Mouse (Mus musculus) hindbrain, postnatal 0 days (tissue): ENCODE data around the gene Tmem37. TPM values are rescaled to one million over a fixed set of nuclear protein-coding genes. Genes with fewer than 3 reads are reported as not detected.

Experiments used
- ATAC-seq: fragments of 200-750 bp; cut with Nextera tagmentation; 2 replicates; pipeline ENCODE4 v1.8.0; 2017; ENCODE audit warnings: mild to moderate bottlenecking, moderate TSS enrichment, moderate library complexity
- DNase-seq: peaks from one replicate; pipeline ENCODE4 v3.0.0-alpha.2; 2015; ENCODE audit warnings: low spot score
- H3K27ac ChIP-seq: fragments of 300-500 bp; sonication (generic); 2 replicates; pipeline ENCODE4 v1.5.1; 2014; ENCODE audit warnings: mild to moderate bottlenecking
- H3K27me3 ChIP-seq: fragments of 300-500 bp; sonication (generic); 2 replicates; pipeline ENCODE4 v1.6.1; 2014; ENCODE audit warnings: low read length, mixed read lengths; ENCODE audit not compliant: insufficient read depth
- H3K36me3 ChIP-seq: fragments of 300-500 bp; sonication (generic); 2 replicates; pipeline ENCODE4 v1.6.1; 2014; ENCODE audit warnings: low read length, mixed read lengths; ENCODE audit not compliant: insufficient read depth
- H3K4me1 ChIP-seq: fragments of 300-500 bp; sonication (generic); 2 replicates; pipeline ENCODE4 v1.6.1; 2014; ENCODE audit warnings: antibody characterized with exemption, low read length, mixed read lengths; ENCODE audit not compliant: insufficient read depth
- H3K4me2 ChIP-seq: fragments of 300-500 bp; sonication (generic); 2 replicates; pipeline ENCODE4 v1.6.1; 2014; ENCODE audit warnings: low read depth, mild to moderate bottlenecking, low read length, moderate library complexity, mixed read lengths
- H3K4me3 ChIP-seq: fragments of 300-500 bp; sonication (generic); 2 replicates; pipeline ENCODE4 v1.5.1; 2014; ENCODE audit warnings: low read length
- H3K9ac ChIP-seq: fragments of 300-500 bp; sonication (generic); replicated peaks from 2 replicates; pipeline ENCODE4 v1.6.1; 2014; ENCODE audit warnings: mild to moderate bottlenecking, low read length, moderate library complexity, mixed read lengths
- H3K9me3 ChIP-seq: fragments of 300-500 bp; sonication (generic); 2 replicates; pipeline ENCODE4 v1.6.1; 2016; ENCODE audit warnings: low read length, mixed read lengths
- CTCF ChIP-seq: IDR thresholded peaks from 2 replicates; pipeline ENCODE4 v1.5.1; 2016; ENCODE audit warnings: antibody characterized with exemption, control low read depth, low read depth
- WGBS: fragments of 180-500 bp; shearing (Covaris S2); extraction: QIAGEN DNeasy Blood & Tissue Kit; methylation state at CpG from one replicate; pipeline ENCODE4 v1.1.7; 2014; 5-methylcytosine and 5-hydroxymethylcytosine counted together
- polyA plus RNA-seq: library from polyadenylated mRNA; unstranded; fragments of >200 nt; fragmentation: Nextera tagmentation; extraction: Ambion mirVana; gene quantifications from 2 replicates; pipeline ENCODE4 v1.2.1, GENCODE M21; 2015
- total RNA-seq: library from RNA; depleted of rRNA; stranded (reverse); fragments of >200 nt; gene quantifications from 2 replicates; pipeline ENCODE4 v1.2.3, GENCODE M21; 2014

Gene Tmem37
- total and polyA plus RNA-seq, 2 experiments from 2014 or later: 2.9 to 9.1 TPM

DNA sequence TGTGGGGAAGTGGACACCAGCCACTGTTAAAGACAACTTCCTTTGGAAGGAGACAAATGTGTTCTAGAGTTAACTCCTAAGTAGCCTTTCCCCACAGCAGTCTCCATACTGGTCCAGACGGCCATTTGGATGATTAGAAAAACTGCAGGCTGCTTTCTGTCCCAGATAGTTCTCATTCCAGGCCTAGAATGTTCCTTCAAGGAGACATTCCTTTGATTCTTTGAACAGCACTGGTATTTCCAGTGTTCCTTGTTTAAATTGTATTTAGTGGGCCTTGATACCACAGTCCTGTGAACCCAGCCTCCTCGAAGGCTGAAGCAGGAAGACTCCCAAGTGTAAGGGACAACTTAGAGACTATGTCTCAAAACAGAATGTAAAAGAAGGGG is 40.4 kb downstream of the Tmem37 start:
- no peak for ATAC-seq

DNA sequence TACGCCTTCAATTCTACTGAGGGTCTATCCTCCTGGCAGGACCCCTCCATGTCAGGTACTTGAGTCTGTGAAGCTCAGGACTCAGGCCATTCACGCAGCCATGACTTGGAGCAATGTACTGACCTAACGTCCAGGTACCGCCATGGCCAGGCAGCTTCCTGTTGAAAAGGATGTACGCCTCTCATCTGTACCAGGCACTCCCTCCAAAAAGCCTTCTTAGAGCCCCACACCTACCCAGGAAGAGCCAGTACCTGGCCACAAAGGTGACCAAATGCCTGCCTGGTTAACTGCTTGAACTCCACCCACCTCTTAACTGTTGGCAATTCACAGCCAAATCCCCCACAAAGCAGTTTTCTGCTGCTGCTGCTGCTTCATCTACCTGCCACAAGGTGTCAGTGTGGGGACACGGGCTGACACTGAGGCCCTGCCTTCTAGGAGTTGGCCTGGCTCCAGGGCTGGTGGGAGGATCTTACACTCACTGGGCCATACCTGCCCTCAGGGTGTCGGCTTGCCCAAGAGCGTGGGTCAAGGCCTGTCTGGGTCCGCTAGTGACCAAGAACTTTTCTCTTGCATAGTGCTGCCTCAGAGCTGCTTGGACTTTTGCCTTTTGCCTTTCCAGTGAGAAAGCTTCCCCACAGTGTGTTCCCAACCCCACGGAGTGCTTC is 40.9 kb downstream of the Tmem37 start:
- WGBS: 44% methylated on average over 10 of the region's 10 CpGs
- DNase-seq (peak; percentile 89), ATAC-seq (peak; percentile 71)
- Histone ChIP-seq H3K27me3 (no peaks in the 10 kb centered on the region), H3K4me3 (no peak overlapping the region), H3K36me3 (no peaks in the 10 kb centered on the region), H3K9ac (no peak overlapping the region), H3K9me3 (no peaks in the 10 kb centered on the region), H3K27ac (no peak overlapping the region), H3K4me1 (no peaks in the 10 kb centered on the region), H3K4me2 (no peak overlapping the region)
- TF ChIP-seq CTCF: peak; percentile 97

More for the DNA sequence above, 40.4 kb downstream of the Tmem37 start:
- H3K4me2 ChIP-seq: no peak overlapping the region
- no peaks in the 10 kb centered on the region for H3K4me1 ChIP-seq
- H3K9me3 ChIP-seq: no peaks in the 10 kb centered on the region
- no peak for DNase-seq
- H3K36me3 ChIP-seq: no peaks in the 10 kb centered on the region
- no peak for TF ChIP-seq CTCF
- H3K4me3 ChIP-seq: no peak overlapping the region
- 79% methylated on average over 2 of the region's 2 CpGs for WGBS
- H3K9ac ChIP-seq: no peak overlapping the region
- no peak overlapping the region for H3K27ac ChIP-seq
- no peaks in the 10 kb centered on the region for H3K27me3 ChIP-seq

- Histone ChIP-seq H3K9me3 (no peaks in the 10 kb centered on the region), H3K4me1 (no peaks in the 10 kb centered on the region), H3K27me3 (no peaks in the 10 kb centered on the region), H3K4me2 (no peak overlapping the region), H3K4me3 (no peak overlapping the region), H3K27ac (no peak overlapping the region), H3K36me3 (no peaks in the 10 kb centered on the region), H3K9ac (no peak overlapping the region)
- DNase-seq (peak; percentile 19), ATAC-seq (peak; percentile 28; the same call in 1 of the 2 replicates)
- no peak for TF ChIP-seq CTCF
- WGBS: 72% methylated on average over 3 of the region's 3 CpGs
These were observed 43.4 kb downstream of the Tmem37 start for GRCm38 (mm10) chr1:120030474-120030873.

DNA sequence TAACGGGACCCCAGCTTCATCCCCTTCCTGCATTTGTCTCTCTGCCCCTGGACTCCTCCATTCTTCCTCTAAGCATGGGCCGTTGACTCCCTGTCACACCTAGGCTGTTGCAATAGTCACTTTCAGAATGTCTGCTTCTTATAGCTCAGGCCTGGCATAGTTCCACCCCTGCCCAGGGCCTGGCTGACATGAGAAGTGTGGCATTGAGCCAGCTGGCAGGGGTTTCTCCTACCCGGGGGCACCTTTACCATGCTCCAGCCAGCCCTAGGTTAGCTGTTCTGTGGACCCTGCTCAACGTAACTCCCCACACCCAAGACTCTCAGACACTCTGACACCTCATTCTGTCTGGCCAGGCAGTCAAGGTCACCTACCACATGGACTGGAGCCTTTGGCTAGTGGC is 46.2 kb downstream of the Tmem37 start:
- 41% methylated on average over 4 of the region's 4 CpGs for WGBS
- Histone ChIP-seq H3K9ac (no peak overlapping the region), H3K4me3 (no peak overlapping the region), H3K27me3 (no peaks in the 10 kb centered on the region), H3K27ac (no peak overlapping the region), H3K36me3 (no peaks in the 10 kb centered on the region), H3K4me1 (no peaks in the 10 kb centered on the region), H3K9me3 (no peaks in the 10 kb centered on the region), H3K4me2 (no peak overlapping the region)
- ATAC-seq (peak; percentile 34; the same call in 1 of the 2 replicates), DNase-seq (peak; percentile 37)
- TF ChIP-seq CTCF: no peak

DNA sequence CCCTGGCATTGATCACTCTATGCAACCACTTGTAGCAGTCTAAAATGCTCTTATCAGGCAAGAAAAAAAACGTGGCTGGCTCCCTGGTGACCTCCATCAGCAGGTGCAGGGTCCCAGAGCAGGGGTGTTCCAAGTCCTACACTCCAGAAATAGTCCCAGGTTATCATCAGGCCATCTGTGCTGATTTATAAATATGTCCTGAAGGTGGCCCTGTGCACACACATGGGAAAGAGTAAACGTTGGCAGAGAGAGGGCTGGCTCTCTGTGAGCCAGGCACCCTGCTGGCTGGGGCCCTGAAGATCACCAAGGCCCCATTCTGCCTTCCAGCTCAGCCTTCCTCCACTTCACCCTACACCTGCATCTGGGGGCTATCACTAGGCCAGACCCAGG is 48.8 kb downstream of the Tmem37 start:
- Histone ChIP-seq H3K27me3 (no peaks in the 10 kb centered on the region), H3K9me3 (no peaks in the 10 kb centered on the region), H3K4me3 (no peak overlapping the region), H3K36me3 (no peaks in the 10 kb centered on the region), H3K4me1 (no peaks in the 10 kb centered on the region), H3K9ac (no peak overlapping the region), H3K4me2 (no peak overlapping the region), H3K27ac (no peak overlapping the region)
- ATAC-seq (no peak), DNase-seq (no peak)
- TF ChIP-seq CTCF: no peak
- WGBS: 32% methylated on average over 2 of the region's 2 CpGs

DNA sequence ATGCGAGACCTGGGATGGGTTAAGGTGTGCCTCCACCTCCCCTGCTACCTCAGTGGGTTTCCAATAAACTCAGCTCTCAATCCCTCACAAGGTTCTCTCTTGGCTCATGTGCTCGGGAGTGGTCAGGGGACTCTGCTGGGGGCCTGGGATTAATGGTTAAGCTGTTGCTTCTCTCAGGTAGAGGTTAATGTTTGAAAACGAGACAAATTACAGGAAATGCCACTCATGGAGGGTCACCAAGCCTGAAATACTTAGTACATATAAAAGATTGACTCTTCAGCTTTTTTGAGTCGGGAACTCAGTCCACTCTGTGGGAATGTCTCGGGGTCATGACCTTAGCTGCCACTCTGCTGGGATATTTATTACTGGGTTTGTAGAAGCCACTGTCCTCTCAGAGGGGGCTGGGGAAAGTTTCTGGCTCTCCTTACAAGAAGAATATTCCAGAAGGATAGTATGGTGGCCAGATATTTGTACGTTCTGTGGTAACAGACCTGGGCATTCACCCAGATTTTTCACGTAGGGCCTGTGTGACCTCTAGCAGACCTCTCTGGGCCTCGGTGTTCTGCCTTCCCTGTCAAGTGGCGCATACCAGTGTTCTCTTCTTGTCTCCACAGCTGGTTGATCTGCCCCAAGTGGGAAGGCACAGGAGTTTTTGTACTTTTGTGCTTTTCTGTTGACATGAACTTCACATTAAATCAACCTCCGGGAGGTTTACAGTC is 49.4 kb downstream of the Tmem37 start:
- no peak overlapping the region for H3K27ac ChIP-seq
- H3K4me1 ChIP-seq: no peaks in the 10 kb centered on the region
- ATAC-seq (no peak), DNase-seq (no peak)
- no peak overlapping the region for H3K4me3 ChIP-seq
- H3K9ac ChIP-seq: no peak overlapping the region
- no peaks in the 10 kb centered on the region for H3K27me3 ChIP-seq
- H3K4me2 ChIP-seq: no peak overlapping the region
- H3K9me3 ChIP-seq: no peaks in the 10 kb centered on the region
- no peaks in the 10 kb centered on the region for H3K36me3 ChIP-seq
- no peak for TF ChIP-seq CTCF
- 65% methylated on average over 10 of the region's 10 CpGs for WGBS

DNA sequence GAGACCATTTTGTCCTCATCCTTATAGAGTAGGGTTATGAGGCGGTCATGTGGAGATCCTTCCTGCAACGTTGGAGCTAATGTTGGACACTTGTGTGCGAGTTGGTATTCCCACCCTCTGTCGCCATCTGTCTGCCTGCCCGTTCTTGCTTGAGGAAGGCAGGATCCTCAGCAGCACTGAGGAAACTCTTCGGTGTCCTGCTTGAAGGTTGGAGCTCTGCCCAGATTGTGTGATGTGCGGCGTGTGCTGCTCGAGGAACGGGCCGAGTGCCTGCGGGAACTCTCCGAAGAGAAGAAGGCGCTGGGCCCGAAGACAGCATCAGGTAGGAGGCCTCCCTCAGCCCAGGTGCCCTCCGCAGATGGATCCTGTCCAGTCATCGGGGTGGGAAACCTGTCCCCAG is 51.9 kb downstream of the Tmem37 start:
- TF ChIP-seq CTCF: peak; percentile 4; the same call in 1 of the 2 replicates
- H3K27me3 ChIP-seq: no peaks in the 10 kb centered on the region
- H3K4me2 ChIP-seq: no peak overlapping the region

More for the DNA sequence above, 51.9 kb downstream of the Tmem37 start:
- no peaks in the 10 kb centered on the region for H3K9me3 ChIP-seq
- DNase-seq (no peak), ATAC-seq (no peak)
- 70% methylated on average over 17 of the region's 17 CpGs for WGBS
- no peak overlapping the region for H3K9ac ChIP-seq
- H3K4me3 ChIP-seq: no peak overlapping the region
- H3K27ac ChIP-seq: no peak overlapping the region
- no peaks in the 10 kb centered on the region for H3K36me3 ChIP-seq
- H3K4me1 ChIP-seq: no peaks in the 10 kb centered on the region
